In the genomic region with DNA sequence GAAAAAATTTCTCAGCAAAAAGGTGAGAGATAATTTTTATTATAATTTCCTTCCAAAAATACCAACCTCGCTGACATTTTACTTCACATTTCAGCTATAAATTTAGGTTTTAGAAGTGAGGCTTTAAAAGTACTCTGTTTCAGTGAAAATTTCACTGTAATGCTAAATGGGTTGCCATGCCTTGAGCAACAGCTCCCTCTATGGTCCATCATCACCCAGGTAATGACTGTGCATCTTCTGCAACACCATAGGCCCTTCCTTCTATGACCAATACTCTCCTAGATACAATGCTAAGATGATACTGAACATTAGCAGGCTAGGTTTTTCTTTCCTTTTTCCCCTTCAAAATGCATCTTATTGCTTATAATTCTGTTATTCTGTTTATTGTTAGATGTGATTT, we compare ENCODE assay signal across 9 mouse cellular contexts.
A peak's percentile ranks its signal among the peaks of the same experiment; 100 is the strongest.
DNase-seq lines count a peak whose midpoint lies in the region; ATAC-seq and TF ChIP-seq lines count a peak whose summit lies in the region.
"Had no signal": no experiment of that assay in that cellular context is flagged by ENCODE, and none has a peak within 500 bp of the region (broad histone marks: within the 10 kb centered on the region; RNA-seq: fewer than 3 reads in every experiment).

No protein-coding gene starts in this region.

- H3K4me3 ChIP-seq in lung, embryonic 14.5 days (ENCODE audit: low read depth, low read length) = no peak overlapping the region
- H3K4me3 ChIP-seq in lung, adult 2 months (replicated peaks; ENCODE audit: extremely low read depth, low read depth, low read length) = no peak overlapping the region
- H3K4me3 ChIP-seq in forebrain, embryonic 16.5 days (replicated peaks; ENCODE audit: low read length) = no peak overlapping the region
- no peak overlapping the region for H3K4me3 ChIP-seq in midbrain, embryonic 15.5 days
- H3K4me3 ChIP-seq: limb, embryonic 13.5 days had no signal

- H3K4me1 ChIP-seq in lung, embryonic 14.5 days (ENCODE audit: insufficient read depth) = no peaks in the 10 kb centered on the region
- no peaks in the 10 kb centered on the region for H3K4me1 ChIP-seq in lung, adult 2 months (ENCODE audit: control insufficient read depth, insufficient read depth, low read length)
- H3K4me1 ChIP-seq in forebrain, embryonic 16.5 days (replicated peaks; ENCODE audit: control insufficient read depth, insufficient read depth, low read length) = no peaks in the 10 kb centered on the region
- no peaks in the 10 kb centered on the region for H3K4me1 ChIP-seq in midbrain, embryonic 15.5 days
- H3K4me1 ChIP-seq: limb, embryonic 13.5 days had no signal

- peak; percentile 74 for TF ChIP-seq CTCF in lung, embryonic 14.5 days (IDR thresholded peaks at IDR 0.05; ENCODE audit: low read depth)
- TF ChIP-seq CTCF in lung, adult 2 months (IDR thresholded peaks at IDR 0.05; ENCODE audit: insufficient read depth, low read length) = no peak

- WGBS in lung, embryonic 14.5 days = 33% methylated on average over 1 of the region's 1 CpGs
- WGBS in lung, adult 2 months = 50% methylated on average over 1 of the region's 1 CpGs
- 34% methylated on average over 1 of the region's 1 CpGs for WGBS in forebrain, embryonic 16.5 days
- WGBS in midbrain, embryonic 15.5 days = 45% methylated on average over 1 of the region's 1 CpGs

- TF ChIP-seq POLR2A in lung, adult 2 months (IDR thresholded peaks at IDR 0.05; ENCODE audit: borderline replicate concordance, extremely low read depth, low read depth, low read length) = no peak

- no peak overlapping the region for H3K27ac ChIP-seq in lung, embryonic 14.5 days (ENCODE audit: low read depth)
- H3K27ac ChIP-seq in forebrain, embryonic 16.5 days (ENCODE audit: low read length) = no peak overlapping the region
- H3K27ac ChIP-seq in midbrain, embryonic 15.5 days = no peak overlapping the region
- H3K27ac ChIP-seq: limb, embryonic 13.5 days had no signal

- H3K27me3 ChIP-seq in lung, embryonic 14.5 days (ENCODE audit: insufficient read depth, low read length) = no peaks in the 10 kb centered on the region
- H3K27me3 ChIP-seq in forebrain, embryonic 16.5 days (replicated peaks; ENCODE audit: control insufficient read depth, insufficient read depth, low read length) = no peaks in the 10 kb centered on the region
- no peaks in the 10 kb centered on the region for H3K27me3 ChIP-seq in midbrain, embryonic 15.5 days (replicated peaks)
- H3K27me3 ChIP-seq: limb, embryonic 13.5 days had no signal

- H3K9me3 ChIP-seq in lung, embryonic 14.5 days (ENCODE audit: low read depth, low read length) = no peaks in the 10 kb centered on the region
- H3K9me3 ChIP-seq in forebrain, embryonic 16.5 days (ENCODE audit: control insufficient read depth, low read length) = no peaks in the 10 kb centered on the region
- H3K9me3 ChIP-seq in midbrain, embryonic 15.5 days = no peaks in the 10 kb centered on the region

- no peak overlapping the region for H3K9ac ChIP-seq in lung, embryonic 14.5 days
- H3K9ac ChIP-seq in forebrain, embryonic 16.5 days (replicated peaks; ENCODE audit: low read depth, low read length) = no peak overlapping the region
- no peak overlapping the region for H3K9ac ChIP-seq in midbrain, embryonic 15.5 days
- H3K9ac ChIP-seq: limb, embryonic 13.5 days had no signal

- no peak overlapping the region for H3K4me2 ChIP-seq in lung, embryonic 14.5 days
- H3K4me2 ChIP-seq in forebrain, embryonic 16.5 days (ENCODE audit: low read length) = no peak overlapping the region
- H3K4me2 ChIP-seq in midbrain, embryonic 15.5 days = no peak overlapping the region
- H3K4me2 ChIP-seq: limb, embryonic 13.5 days had no signal

- no peaks in the 10 kb centered on the region for H3K36me3 ChIP-seq in lung, embryonic 14.5 days (ENCODE audit: insufficient read depth)
- no peaks in the 10 kb centered on the region for H3K36me3 ChIP-seq in forebrain, embryonic 16.5 days (ENCODE audit: control insufficient read depth, insufficient read depth)
- H3K36me3 ChIP-seq in midbrain, embryonic 15.5 days (replicated peaks) = no peaks in the 10 kb centered on the region
- H3K36me3 ChIP-seq: limb, embryonic 13.5 days had no signal

- no peak for ATAC-seq in lung, embryonic 14.5 days (ENCODE audit: insufficient read depth)
- peak; percentile 92 for ATAC-seq in forebrain, embryonic 16.5 days
- ATAC-seq in midbrain, embryonic 15.5 days (replicated peaks) = peak; percentile 88; the same call in 1 of the 2 replicates
- ATAC-seq in monocyte, adult 5-6 weeks (replicated peaks; ENCODE audit: insufficient number of reproducible peaks, low FRiP score, low TSS enrichment, poor library complexity, severe bottlenecking) = no peak

- DNase-seq in lung, embryonic 14.5 days = peak; percentile 76
- DNase-seq in lung, adult 2 months = no peak
- DNase-seq in cerebellum, adult 18-20 months = peak; percentile 42 to 45
- DNase-seq in layer of hippocampus, adult 8-10 months (ENCODE audit: low spot score in 2 of 2) = peak; percentile 68 to 76
- no peak for DNase-seq in urinary bladder, adult 18-20 months (ENCODE audit: low spot score in 2 of 2)

Comparison
In these comparisons a context has a peak if more than half of its experiments do, and no peak if none do; other contexts are left out.
1. DNase-seq: peak in lung, embryonic 14.5 days (single experiment), cerebellum, adult 18-20 months (2 of 2) and layer of hippocampus, adult 8-10 months (2 of 2); none in lung, adult 2 months (single experiment) and urinary bladder, adult 18-20 months (0 of 2).
2. ATAC-seq: peak in forebrain, embryonic 16.5 days (single experiment) and midbrain, embryonic 15.5 days (single experiment); none in lung, embryonic 14.5 days (single experiment) and monocyte, adult 5-6 weeks (single experiment).